Mouse (Mus musculus) duodenum, adult 2 months (tissue): ENCODE results near the gene 1700012P22Rik. TPM values are rescaled to one million over a fixed set of nuclear protein-coding genes. Genes with fewer than 3 reads are reported as not detected.

Experiments
- polyA plus RNA-seq: library from polyadenylated mRNA; depleted of rRNA; stranded (reverse); fragments of >200 nt; gene quantifications from 2 replicates; pipeline ENCODE4 v1.2.3, GENCODE M21; 2012; ENCODE audit warnings: low replicate concordance; rRNA removed

Gene 1700012P22Rik
- not detected in 2 replicates for polyA plus RNA-seq

DNA sequence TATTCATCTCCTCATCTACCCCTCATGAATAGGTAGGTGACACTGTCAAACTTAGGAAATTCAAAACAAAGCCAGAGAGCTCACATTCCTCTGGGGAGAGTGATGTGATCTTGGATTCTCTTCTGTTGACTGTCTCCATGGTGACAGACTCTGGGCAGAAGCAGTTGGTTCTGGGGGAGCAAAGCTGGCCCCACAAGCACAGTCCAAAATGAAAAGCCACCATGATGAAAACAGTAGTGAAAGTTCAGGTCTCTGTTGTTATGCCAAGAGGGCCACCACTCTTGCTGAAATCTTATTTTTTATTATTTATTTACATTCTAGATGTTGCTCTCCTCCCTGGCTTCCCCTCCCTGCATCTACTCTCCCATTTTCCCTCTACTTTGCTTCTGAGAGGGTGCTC is at the start of gene 1700012P22Rik:
Gene 1700012P22Rik (minus strand): TSS at position 101 of the 400 bp plus-strand sequence.

GRCm38 (mm10) chr4:144463656-144464055 is 25.1 kb upstream of the 1700012P22Rik start, which contains the start of gene Aadacl3:
Gene Aadacl3 (minus strand): TSS chr4:144463756.

GRCm38 (mm10) chr4:144453217-144453616 is 14.6 kb upstream of the 1700012P22Rik start, which contains the start of gene Gm9944:
Gene Gm9944 (minus strand): TSS chr4:144453317.

DNA sequence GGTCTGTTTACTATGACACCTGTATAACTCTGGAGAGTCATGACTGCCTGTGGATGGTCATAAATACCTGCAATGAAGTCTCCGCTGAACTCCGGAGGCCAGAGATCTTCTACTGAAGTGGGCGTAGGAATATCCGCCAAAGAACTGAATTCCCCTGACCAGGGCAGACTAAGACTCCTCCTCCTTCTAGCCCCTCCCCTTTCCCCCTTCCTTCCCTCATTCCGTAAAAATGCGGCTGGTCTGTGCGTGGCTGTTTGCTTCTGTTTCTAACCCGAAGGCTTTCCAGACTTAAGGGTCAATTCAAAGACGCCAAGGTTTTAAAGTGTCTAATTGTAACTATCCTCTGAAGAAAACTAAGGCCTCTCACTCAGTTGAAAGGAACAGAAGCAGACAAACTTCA is 30.3 kb downstream of the 1700012P22Rik start, which contains the start of gene Pramef12:
Gene Pramef12 (minus strand): TSS at position 175 of the 400 bp plus-strand sequence.

DNA sequence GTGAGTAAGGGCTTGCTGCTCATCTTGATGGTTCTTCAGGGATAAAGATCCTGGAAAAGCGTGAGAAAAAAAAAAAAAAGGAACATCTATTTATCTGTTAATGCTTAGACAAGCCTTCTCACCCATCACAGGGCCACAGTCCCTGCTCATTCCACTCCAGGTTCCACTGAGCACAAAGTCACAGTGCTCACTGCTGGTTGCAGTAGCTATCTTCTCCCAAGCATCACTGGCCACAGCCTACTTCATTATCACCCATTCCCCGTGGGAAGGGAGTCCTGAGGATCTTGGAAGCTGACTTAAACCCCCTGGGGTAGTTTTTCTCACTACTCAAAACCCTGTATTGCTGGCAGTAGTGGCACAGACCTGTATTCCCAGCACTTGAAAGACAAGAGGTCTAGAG is 60.7 kb downstream of the 1700012P22Rik start, which contains the start of gene Pramef20:
Gene Pramef20 (minus strand): TSS at position 23 of the 400 bp plus-strand sequence.

Other genes with a start within 250 kb of the 1700012P22Rik start
- not detected in 2 replicates for gene Oog2, start 248.1 kb downstream of the 1700012P22Rik start, polyA plus RNA-seq
- 0.22 TPM in 1 of 2 replicates, not detected in the other for gene C87977, start 225.5 kb downstream of the 1700012P22Rik start, polyA plus RNA-seq
- not detected in 2 replicates for gene Pramel5, start 158.3 kb downstream of the 1700012P22Rik start, polyA plus RNA-seq
- not detected in 2 replicates for gene Gm13128, start 108.5 kb downstream of the 1700012P22Rik start, polyA plus RNA-seq
- not detected in 2 replicates for gene Gm13119, start 80.8 kb downstream of the 1700012P22Rik start, polyA plus RNA-seq
- not detected in 2 replicates for gene Pramef20, start 60.8 kb downstream of the 1700012P22Rik start, polyA plus RNA-seq
- gene Pramef12, start 30.3 kb downstream of the 1700012P22Rik start, polyA plus RNA-seq: not detected in 2 replicates
- gene Gm9944, start 14.5 kb upstream of the 1700012P22Rik start, polyA plus RNA-seq: not detected in 2 replicates
- gene Aadacl3, start 25.0 kb upstream of the 1700012P22Rik start, polyA plus RNA-seq: not detected in 2 replicates
- not detected in 2 replicates for gene 9430007A20Rik, start 81.0 kb upstream of the 1700012P22Rik start, polyA plus RNA-seq
- not detected in 2 replicates for gene Gm13124, start 126.4 kb upstream of the 1700012P22Rik start, polyA plus RNA-seq
- not detected in 2 replicates for gene Aadacl4, start 174.9 kb upstream of the 1700012P22Rik start, polyA plus RNA-seq
- not detected in 2 replicates for gene Gm436, start 247.6 kb upstream of the 1700012P22Rik start, polyA plus RNA-seq